Mouse (Mus musculus) kidney, embryonic 14.5 days (tissue): ENCODE measurements around the gene Cnr2. TPM values are rescaled to one million over a fixed set of nuclear protein-coding genes. Genes with fewer than 3 reads are reported as not detected.

Experiments
- ATAC-seq: fragments of 200-750 bp; cut with Nextera tagmentation; 2 replicates; pipeline ENCODE4 v1.8.0; 2017; ENCODE audit warnings: moderate number of reproducible peaks, mild to moderate bottlenecking, moderate TSS enrichment, moderate library complexity; ENCODE audit not compliant: low FRiP score, low TSS enrichment
- H3K27ac ChIP-seq: fragments of 300-500 bp; sonication (generic); 2 replicates; pipeline ENCODE4 v1.5.1; 2014; ENCODE audit warnings: low read depth, mild to moderate bottlenecking, low read length, moderate library complexity, mixed read lengths
- H3K27me3 ChIP-seq: fragments of 300-500 bp; sonication (generic); 2 replicates; pipeline ENCODE4 v1.6.1; 2014; ENCODE audit warnings: mild to moderate bottlenecking, low read length; ENCODE audit not compliant: control insufficient read depth, insufficient read depth
- H3K36me3 ChIP-seq: fragments of 300-500 bp; sonication (generic); 2 replicates; pipeline ENCODE4 v1.6.1; 2014; ENCODE audit warnings: low read length, mixed read lengths; ENCODE audit not compliant: control insufficient read depth, insufficient read depth
- H3K4me1 ChIP-seq: fragments of 300-500 bp; sonication (generic); 2 replicates; pipeline ENCODE4 v1.6.1; 2014; ENCODE audit warnings: low read length, mixed read lengths; ENCODE audit not compliant: control insufficient read depth, insufficient read depth
- H3K4me2 ChIP-seq: fragments of 300-500 bp; sonication (generic); replicated peaks from 2 replicates; pipeline ENCODE4 v1.6.1; 2014; ENCODE audit warnings: low read depth, mild to moderate bottlenecking, low read length
- H3K4me3 ChIP-seq: fragments of 300-500 bp; sonication (generic); 2 replicates; pipeline ENCODE4 v1.5.1; 2014; ENCODE audit warnings: mild to moderate bottlenecking, low read length
- H3K9ac ChIP-seq: fragments of 300-500 bp; sonication (generic); 2 replicates; pipeline ENCODE4 v1.6.1; 2014; ENCODE audit warnings: low read depth, mild to moderate bottlenecking, low read length, moderate library complexity
- H3K9me3 ChIP-seq: fragments of 300-500 bp; sonication (generic); 2 replicates; pipeline ENCODE4 v1.6.1; 2016; ENCODE audit warnings: low read length; ENCODE audit not compliant: control insufficient read depth
- WGBS: fragments of 180-500 bp; shearing (Covaris S2); extraction: QIAGEN DNeasy Blood & Tissue Kit; methylation state at CpG from one replicate; pipeline ENCODE4 v1.1.7; 2014; 5-methylcytosine and 5-hydroxymethylcytosine counted together
- polyA plus RNA-seq: library from polyadenylated mRNA; unstranded; fragments of >200 nt; fragmentation: Nextera tagmentation; extraction: Ambion mirVana; gene quantifications from 2 replicates; pipeline ENCODE4 v1.2.1, GENCODE M21; 2014

The Cnr2 gene
- polyA plus RNA-seq, 1 experiment from 2014 or later: 0.45 TPM

DNA sequence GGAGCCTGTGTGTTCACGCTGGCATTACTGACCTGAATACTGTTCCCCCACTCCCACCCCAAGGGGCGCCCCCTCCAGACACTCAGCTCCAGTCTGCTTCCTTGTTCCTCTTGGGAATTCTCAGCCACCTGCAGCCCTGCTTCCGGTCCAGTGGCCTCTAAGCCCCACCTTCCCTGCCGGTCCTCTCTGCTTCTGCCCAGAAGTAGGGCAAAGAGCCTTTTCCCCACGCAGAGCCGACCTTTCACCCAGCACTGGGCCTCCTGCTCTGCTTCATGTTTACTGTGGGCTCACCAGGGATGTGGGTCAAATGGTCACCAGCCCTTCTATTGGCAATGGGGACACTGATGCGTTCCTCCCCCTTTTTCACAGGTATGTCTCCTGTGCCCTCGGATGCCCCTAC lies 63.2 kb downstream of the Cnr2 start:
- H3K36me3 ChIP-seq: peaks cover 27% of the 10 kb centered on the region; the same call in 1 of the 2 replicates
- no peak overlapping the region for H3K27ac ChIP-seq

GRCm38 (mm10) chr4:135960717-135961116 lies 65.5 kb downstream of the Cnr2 start:
- no peak overlapping the region for H3K9ac ChIP-seq

More for the DNA sequence above, 63.2 kb downstream of the Cnr2 start:
- Histone ChIP-seq H3K9ac (peak overlapping the region; percentile 13; the same call in 1 of the 2 replicates), H3K9me3 (no peaks in the 10 kb centered on the region), H3K4me3 (no peak overlapping the region), H3K27me3 (no peaks in the 10 kb centered on the region), H3K4me1 (peaks cover 11% of the 10 kb centered on the region), H3K4me2 (no peak overlapping the region)
- WGBS: 60% methylated on average over 8 of the region's 8 CpGs
- ATAC-seq: no peak

GRCm38 (mm10) chr4:135961709-135962108 lies 66.5 kb downstream of the Cnr2 start:
- H3K36me3 ChIP-seq: peaks cover 23% of the 10 kb centered on the region; the same call in 1 of the 2 replicates
- no peak overlapping the region for H3K4me2 ChIP-seq
- no peak overlapping the region for H3K27ac ChIP-seq
- no peaks in the 10 kb centered on the region for H3K27me3 ChIP-seq
- peaks cover 21% of the 10 kb centered on the region for H3K4me1 ChIP-seq
- no peak overlapping the region for H3K4me3 ChIP-seq
- WGBS: 86% methylated on average over 5 of the region's 5 CpGs
- ATAC-seq: no peak
- no peaks in the 10 kb centered on the region for H3K9me3 ChIP-seq
- no peak overlapping the region for H3K9ac ChIP-seq

More at GRCm38 (mm10) chr4:135960717-135961116, 65.5 kb downstream of the Cnr2 start:
- Histone ChIP-seq H3K4me1 (peaks cover 21% of the 10 kb centered on the region), H3K9me3 (no peaks in the 10 kb centered on the region), H3K36me3 (peaks cover 19% of the 10 kb centered on the region; the same call in 1 of the 2 replicates), H3K27ac (no peak overlapping the region), H3K4me2 (no peak overlapping the region), H3K27me3 (no peaks in the 10 kb centered on the region), H3K4me3 (no peak overlapping the region)
- no peak for ATAC-seq
- 29% methylated on average over 5 of the region's 5 CpGs for WGBS

GRCm38 (mm10) chr4:135962198-135962597 lies 67.0 kb downstream of the Cnr2 start:
- no peak overlapping the region for H3K27ac ChIP-seq
- H3K9me3 ChIP-seq: no peaks in the 10 kb centered on the region
- ATAC-seq: no peak
- H3K36me3 ChIP-seq: peaks cover 28% of the 10 kb centered on the region
- 92% methylated on average over 7 of the region's 7 CpGs for WGBS
- no peak overlapping the region for H3K4me2 ChIP-seq
- no peak overlapping the region for H3K9ac ChIP-seq
- H3K4me3 ChIP-seq: no peak overlapping the region
- H3K4me1 ChIP-seq: peaks cover 21% of the 10 kb centered on the region
- H3K27me3 ChIP-seq: no peaks in the 10 kb centered on the region

- no peak for ATAC-seq
- no peaks in the 10 kb centered on the region for H3K9me3 ChIP-seq
- H3K27me3 ChIP-seq: no peaks in the 10 kb centered on the region
- peak overlapping the region; percentile 77 for H3K9ac ChIP-seq
- WGBS: 7% methylated on average over 15 of the region's 15 CpGs
- H3K4me1 ChIP-seq: peaks cover 19% of the 10 kb centered on the region
- H3K4me2 ChIP-seq: peak overlapping the region; percentile 64
- peaks cover 32% of the 10 kb centered on the region for H3K36me3 ChIP-seq
- peak overlapping the region; percentile 47 for H3K4me3 ChIP-seq
- peak overlapping the region; percentile 78; the same call in 1 of the 2 replicates for H3K27ac ChIP-seq
Observed at GRCm38 (mm10) chr4:135962946-135963345, 67.8 kb downstream of the Cnr2 start.

GRCm38 (mm10) chr4:135963457-135964193 lies 68.4 kb downstream of the Cnr2 start, which contains the start of gene Gale:
Gene Gale (plus strand): TSS chr4:135963727.
- Histone ChIP-seq H3K4me3 (peak within 1 kb of the TSS; percentile 47), H3K4me1 (peaks cover 18% of the 10 kb centered on the region), H3K36me3 (peaks cover 39% of the 10 kb centered on the region), H3K27me3 (no peaks in the 10 kb centered on the region), H3K9me3 (no peaks in the 10 kb centered on the region), H3K4me2 (peak within 1 kb of the TSS; percentile 74), H3K9ac (peak within 1 kb of the TSS; percentile 77), H3K27ac (peak within 1 kb of the TSS; percentile 78; the same call in 1 of the 2 replicates)
- ATAC-seq: peak; percentile 92
- 1% methylated on average over 56 of the region's 56 CpGs for WGBS

DNA sequence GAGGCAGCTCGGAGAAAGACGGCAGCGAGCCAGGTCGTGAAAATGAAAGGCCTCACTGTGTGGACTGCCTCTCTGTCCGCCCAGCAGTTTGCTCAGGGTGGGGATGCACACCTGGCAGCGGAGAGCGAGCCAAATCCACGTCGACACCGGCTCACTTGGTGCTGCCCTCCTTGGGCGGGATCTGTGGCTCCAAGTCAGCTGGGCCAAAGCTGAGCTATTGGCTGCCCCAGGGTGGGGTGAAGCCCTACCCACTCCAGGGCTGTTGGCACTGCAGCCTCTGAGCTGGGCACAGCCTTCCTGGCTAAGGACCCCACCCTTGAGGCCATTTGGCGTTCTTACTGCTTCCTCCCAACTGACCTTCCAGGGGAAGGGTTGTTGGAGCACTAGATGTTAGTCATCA lies 69.2 kb downstream of the Cnr2 start:
- Histone ChIP-seq H3K4me3 (peak overlapping the region; percentile 47), H3K9me3 (no peaks in the 10 kb centered on the region), H3K27me3 (no peaks in the 10 kb centered on the region), H3K4me2 (peak overlapping the region; percentile 74), H3K4me1 (peaks cover 18% of the 10 kb centered on the region), H3K27ac (no peak overlapping the region), H3K36me3 (peaks cover 47% of the 10 kb centered on the region), H3K9ac (peak overlapping the region; percentile 55)
- ATAC-seq: no peak
- WGBS: 2% methylated on average over 12 of the region's 12 CpGs

GRCm38 (mm10) chr4:135965113-135965512 lies 69.9 kb downstream of the Cnr2 start:
- H3K9ac ChIP-seq: no peak overlapping the region
- peaks cover 49% of the 10 kb centered on the region for H3K36me3 ChIP-seq
- peak overlapping the region; percentile 74; the same call in 1 of the 2 replicates for H3K4me2 ChIP-seq
- H3K27ac ChIP-seq: no peak overlapping the region
- ATAC-seq: no peak
- no peaks in the 10 kb centered on the region for H3K27me3 ChIP-seq
- peak overlapping the region; percentile 47; the same call in 1 of the 2 replicates for H3K4me3 ChIP-seq
- H3K9me3 ChIP-seq: no peaks in the 10 kb centered on the region
- peaks cover 18% of the 10 kb centered on the region for H3K4me1 ChIP-seq
- 78% methylated on average over 9 of the region's 9 CpGs for WGBS

DNA sequence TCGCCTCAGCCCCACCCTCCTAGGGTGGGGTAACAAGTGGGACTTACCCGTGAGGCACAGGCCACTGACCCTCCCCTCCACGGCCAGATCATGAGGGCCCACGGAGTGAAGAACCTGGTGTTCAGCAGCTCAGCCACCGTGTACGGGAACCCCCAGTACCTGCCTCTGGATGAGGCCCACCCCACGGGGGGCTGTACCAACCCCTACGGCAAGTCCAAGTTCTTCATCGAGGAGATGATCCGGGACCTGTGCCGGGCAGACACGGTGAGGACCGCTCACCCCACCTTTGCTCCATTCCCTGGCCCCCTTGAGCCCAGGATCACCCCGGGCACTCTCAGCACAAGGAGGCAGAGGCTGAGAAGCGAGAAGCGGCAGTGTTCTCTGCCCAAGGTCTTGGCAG lies 71.1 kb downstream of the Cnr2 start:
- Histone ChIP-seq H3K27me3 (no peaks in the 10 kb centered on the region), H3K9ac (no peak overlapping the region), H3K4me2 (no peak overlapping the region), H3K4me1 (peaks cover 24% of the 10 kb centered on the region), H3K27ac (no peak overlapping the region), H3K4me3 (no peak overlapping the region), H3K36me3 (peaks cover 50% of the 10 kb centered on the region), H3K9me3 (no peaks in the 10 kb centered on the region)
- 90% methylated on average over 16 of the region's 16 CpGs for WGBS
- ATAC-seq: no peak
